Mouse (Mus musculus) myocyte (in vitro differentiated cells): ENCODE results near the gene Npr2.

Source experiments
- CEBPB ChIP-seq: IDR thresholded peaks from 2 replicates; pipeline ENCODE4 v1.6.1; 2011; ENCODE audit warnings: mild to moderate bottlenecking, moderate library complexity; ENCODE audit not compliant: poor library complexity, insufficient read depth, severe bottlenecking
- E2F4 ChIP-seq: IDR thresholded peaks from one replicate; pipeline ENCODE4 v1.6.1; 2011; ENCODE audit warnings: mild to moderate bottlenecking, control low read depth, moderate library complexity; ENCODE audit not compliant: insufficient read depth
- MAX ChIP-seq: IDR thresholded peaks from one replicate; pipeline ENCODE4 v1.6.1; 2011; ENCODE audit warnings: low read depth, mild to moderate bottlenecking, control low read depth
- MYOD1 ChIP-seq, 3 experiments: IDR thresholded peaks; one replicate each; pipeline ENCODE4 v1.6.1; 2011; ENCODE audit warnings: control low read depth in 2 of 3, low read depth in 2 of 3, mild to moderate bottlenecking in 2 of 3, moderate library complexity in 1 of 3; ENCODE audit not compliant: insufficient read length in 2 of 3, control insufficient read depth in 1 of 3
- MYOG ChIP-seq, 3 experiments: IDR thresholded peaks; one replicate each; pipeline ENCODE4 v1.6.1; 2011; ENCODE audit warnings: control low read depth in 2 of 3, low read depth in 2 of 3, mild to moderate bottlenecking in 2 of 3; ENCODE audit not compliant: insufficient read length in 2 of 3, control insufficient read depth in 1 of 3, insufficient read depth in 1 of 3
- POLR2A ChIP-seq: IDR thresholded peaks from one replicate; pipeline ENCODE4 v1.6.1; 2011; ENCODE audit warnings: low read depth, mild to moderate bottlenecking, control low read depth, moderate library complexity; ENCODE audit not compliant: insufficient read length
- POLR2AphosphoS2 ChIP-seq: IDR thresholded peaks from one replicate; pipeline ENCODE4 v1.6.1; 2011; ENCODE audit warnings: low read depth, control low read depth; ENCODE audit not compliant: insufficient read length
- REST ChIP-seq: IDR thresholded peaks from one replicate; pipeline ENCODE4 v1.6.1; 2011; ENCODE audit warnings: mild to moderate bottlenecking, control low read depth, moderate library complexity; ENCODE audit not compliant: insufficient read depth, insufficient read length
- SRF ChIP-seq: IDR thresholded peaks from one replicate; pipeline ENCODE4 v1.6.1; 2011; ENCODE audit warnings: low read depth; ENCODE audit not compliant: control insufficient read depth, insufficient read length
- TCF12 ChIP-seq: IDR thresholded peaks from one replicate; pipeline ENCODE4 v1.6.1; 2011; ENCODE audit warnings: mild to moderate bottlenecking, control low read depth; ENCODE audit not compliant: poor library complexity, insufficient read depth, severe bottlenecking
- TCF3 ChIP-seq: IDR thresholded peaks from one replicate; pipeline ENCODE4 v1.6.1; 2011; ENCODE audit warnings: low read depth, control low read depth; ENCODE audit not compliant: insufficient read length
- USF1 ChIP-seq: IDR thresholded peaks from one replicate; pipeline ENCODE4 v1.6.1; 2011; ENCODE audit warnings: low read depth, mild to moderate bottlenecking, control low read depth, moderate library complexity

- TF ChIP-seq POLR2A (no peak), USF1 (no peak), TCF12 (no peak), SRF (no peak), POLR2AphosphoS2 (no peak), CEBPB (no peak), MAX (no peak), REST (no peak), MYOG (IDR thresholded peaks at IDR 0.05; ENCODE audit: control insufficient read depth in 1 of 3, insufficient read depth in 1 of 3, insufficient read length in 2 of 3, low read depth in 2 of 3) (no peak), MYOD1 (IDR thresholded peaks at IDR 0.05; ENCODE audit: control insufficient read depth in 1 of 3, insufficient read length in 2 of 3, low read depth in 2 of 3) (no peak), E2F4 (no peak), TCF3 (no peak)
Observed at GRCm38 (mm10) chr4:43604099-43604498, 27.6 kb upstream of the Npr2 start.
